Mouse (Mus musculus) stomach, postnatal 0 days (tissue): ENCODE data around the gene Arhgap30. TPM values are rescaled to one million over a fixed set of nuclear protein-coding genes. Genes with fewer than 3 reads are reported as not detected.

Source experiments
- ATAC-seq: fragments of 200-750 bp; cut with Nextera tagmentation; 2 replicates; pipeline ENCODE4 v1.8.0; 2017; ENCODE audit not compliant: low FRiP score, low TSS enrichment
- DNase-seq: peaks from one replicate; pipeline ENCODE4 v3.0.0-alpha.2; 2016; ENCODE audit warnings: low spot score
- H3K27ac ChIP-seq: fragments of 300-500 bp; sonication (generic); replicated peaks from 2 replicates; pipeline ENCODE4 v1.5.1; 2014; ENCODE audit warnings: mild to moderate bottlenecking, control low read depth
- H3K27me3 ChIP-seq: fragments of 300-500 bp; sonication (generic); 2 replicates; pipeline ENCODE4 v1.6.1; 2014; ENCODE audit warnings: low read length; ENCODE audit not compliant: control insufficient read depth, insufficient read depth
- H3K36me3 ChIP-seq: fragments of 300-500 bp; sonication (generic); 2 replicates; pipeline ENCODE4 v1.6.1; 2014; ENCODE audit warnings: low read length, mixed read lengths; ENCODE audit not compliant: control insufficient read depth, insufficient read depth
- H3K4me1 ChIP-seq: fragments of 300-500 bp; sonication (generic); replicated peaks from 2 replicates; pipeline ENCODE4 v1.6.1; 2014; ENCODE audit warnings: antibody characterized with exemption; ENCODE audit not compliant: control insufficient read depth, insufficient read depth
- H3K4me2 ChIP-seq: fragments of 300-500 bp; sonication (generic); replicated peaks from 2 replicates; pipeline ENCODE4 v1.6.1; 2014; ENCODE audit warnings: low read depth, mild to moderate bottlenecking, control low read depth, moderate library complexity
- H3K4me3 ChIP-seq: fragments of 300-500 bp; sonication (generic); 2 replicates; pipeline ENCODE4 v1.5.1; 2014; ENCODE audit warnings: low read depth, low read length, control low read depth
- H3K9ac ChIP-seq: fragments of 300-500 bp; sonication (generic); 2 replicates; pipeline ENCODE4 v1.6.1; 2014; ENCODE audit warnings: mild to moderate bottlenecking, low read length, control low read depth, mixed read lengths
- H3K9me3 ChIP-seq: fragments of 300-500 bp; sonication (generic); 2 replicates; pipeline ENCODE4 v1.6.1; 2016; ENCODE audit warnings: low read length; ENCODE audit not compliant: control insufficient read depth
- CTCF ChIP-seq: IDR thresholded peaks from 2 replicates; pipeline ENCODE4 v1.5.1; 2016; ENCODE audit warnings: antibody characterized with exemption, low read depth, mild to moderate bottlenecking, moderate library complexity
- EP300 ChIP-seq: optimal IDR thresholded peaks from 2 replicates; pipeline ENCODE3; 2016; ENCODE audit warnings: antibody characterized with exemption
- WGBS: fragments of 180-500 bp; shearing (Covaris S2); extraction: QIAGEN DNeasy Blood & Tissue Kit; methylation state at CpG from one replicate; pipeline ENCODE4 v1.1.7; 2014; 5-methylcytosine and 5-hydroxymethylcytosine counted together
- polyA plus RNA-seq: library from polyadenylated mRNA; unstranded; fragments of >200 nt; fragmentation: Nextera tagmentation; extraction: Ambion mirVana; gene quantifications from 2 replicates; pipeline ENCODE4 v1.2.1, GENCODE M21; 2015

Gene Arhgap30
- polyA plus RNA-seq, 1 experiment from 2014 or later = 1.2 TPM

- Histone ChIP-seq H3K9ac (peak within 1 kb of the TSS; percentile 75), H3K4me3 (peak within 1 kb of the TSS; percentile 94), H3K4me1 (no peaks in the 10 kb centered on the region), H3K27me3 (no peaks in the 10 kb centered on the region), H3K4me2 (peak within 1 kb of the TSS; percentile 83), H3K36me3 (peaks cover 11% of the 10 kb centered on the region), H3K9me3 (no peaks in the 10 kb centered on the region), H3K27ac (peak within 1 kb of the TSS; percentile 77)
- ATAC-seq = peak; percentile 88
- TF ChIP-seq CTCF = no peak
- no peak for TF ChIP-seq EP300
- peak; percentile 95 for DNase-seq
- WGBS = 1% methylated on average over 53 of the region's 53 CpGs
These were observed 43.3 kb upstream of the Arhgap30 start, which contains the start of the genes Nit1 and Pfdn2 for GRCm38 (mm10) chr1:171345225-171346094. Nit1 (minus strand) TSS chr1:171345646. Pfdn2 (plus strand) TSS chr1:171345670.

- 1% methylated on average over 14 of the region's 14 CpGs for WGBS
- H3K9me3 ChIP-seq = no peaks in the 10 kb centered on the region
- peak overlapping the region; percentile 83 for H3K4me2 ChIP-seq
- H3K9ac ChIP-seq = peak overlapping the region; percentile 75
- TF ChIP-seq EP300 = no peak
- no peak for TF ChIP-seq CTCF
- no peaks in the 10 kb centered on the region for H3K4me1 ChIP-seq
- no peak for DNase-seq
- no peak for ATAC-seq
- peak overlapping the region; percentile 94 for H3K4me3 ChIP-seq
- peak overlapping the region; percentile 77 for H3K27ac ChIP-seq
- H3K36me3 ChIP-seq = peaks cover 5% of the 10 kb centered on the region
- H3K27me3 ChIP-seq = no peaks in the 10 kb centered on the region
These were observed 42.7 kb upstream of the Arhgap30 start for GRCm38 (mm10) chr1:171346095-171346450.

GRCm38 (mm10) chr1:171348665-171349064, 40.1 kb upstream of the Arhgap30 start:
- no peak overlapping the region for H3K4me2 ChIP-seq
- no peak for DNase-seq
- no peaks in the 10 kb centered on the region for H3K4me1 ChIP-seq
- H3K36me3 ChIP-seq = no peaks in the 10 kb centered on the region
- WGBS = 89% methylated on average over 3 of the region's 3 CpGs
- no peak overlapping the region for H3K9ac ChIP-seq
- no peak overlapping the region for H3K27ac ChIP-seq
- no peak for TF ChIP-seq CTCF
- no peak for TF ChIP-seq EP300
- H3K9me3 ChIP-seq = no peaks in the 10 kb centered on the region
- no peak for ATAC-seq
- no peaks in the 10 kb centered on the region for H3K27me3 ChIP-seq
- H3K4me3 ChIP-seq = no peak overlapping the region

- Histone ChIP-seq H3K9ac (no peak overlapping the region), H3K4me3 (no peak overlapping the region), H3K4me2 (no peak overlapping the region), H3K27me3 (no peaks in the 10 kb centered on the region), H3K36me3 (no peaks in the 10 kb centered on the region), H3K9me3 (no peaks in the 10 kb centered on the region), H3K27ac (no peak overlapping the region), H3K4me1 (no peaks in the 10 kb centered on the region)
- TF ChIP-seq CTCF (no peak), EP300 (no peak)
- no peak for ATAC-seq
- WGBS = 77% methylated on average over 2 of the region's 2 CpGs
- no peak for DNase-seq
These were observed 39.5 kb upstream of the Arhgap30 start for GRCm38 (mm10) chr1:171349210-171349609.

GRCm38 (mm10) chr1:171355812-171356340, 32.9 kb upstream of the Arhgap30 start:
- ATAC-seq (no peak), DNase-seq (peak; percentile 69)
- Histone ChIP-seq H3K4me2 (no peak overlapping the region), H3K36me3 (peaks cover 4% of the 10 kb centered on the region; the same call in 1 of the 2 replicates), H3K9me3 (no peaks in the 10 kb centered on the region), H3K4me1 (no peaks in the 10 kb centered on the region), H3K9ac (no peak overlapping the region), H3K27ac (no peak overlapping the region), H3K27me3 (no peaks in the 10 kb centered on the region), H3K4me3 (no peak overlapping the region)
- 71% methylated on average over 4 of the region's 5 CpGs for WGBS
- TF ChIP-seq CTCF = peak; percentile 80
- no peak for TF ChIP-seq EP300

GRCm38 (mm10) chr1:171356814-171357213, 31.9 kb upstream of the Arhgap30 start:
- TF ChIP-seq EP300 (no peak), CTCF (no peak)
- WGBS = 84% methylated on average over 2 of the region's 2 CpGs
- Histone ChIP-seq H3K4me2 (no peak overlapping the region), H3K27me3 (no peaks in the 10 kb centered on the region), H3K9me3 (no peaks in the 10 kb centered on the region), H3K4me1 (no peaks in the 10 kb centered on the region), H3K4me3 (no peak overlapping the region), H3K36me3 (peaks cover 4% of the 10 kb centered on the region; the same call in 1 of the 2 replicates), H3K27ac (0 out of 2 replicates have a peak overlapping the region, but pooled peaks have one; percentile 18), H3K9ac (no peak overlapping the region)
- no peak for ATAC-seq
- DNase-seq = no peak
